Mouse (Mus musculus): ENCODE data around the gene Tmem104.

Gene Tmem104

GRCm38 (mm10) chr11:115264136-115264861, 77.0 kb downstream of the Tmem104 start:
- no peak for DNase-seq (ENCODE audit: low spot score in 2 of 2)

GRCm38 (mm10) chr11:115264862-115265668, 77.8 kb downstream of the Tmem104 start:
- DNase-seq (ENCODE audit: low spot score in 2 of 2) = no peak

GRCm38 (mm10) chr11:115265771-115266399, 78.6 kb downstream of the Tmem104 start:
- DNase-seq (ENCODE audit: low spot score in 2 of 2) = no peak

- no peak for DNase-seq (ENCODE audit: low spot score in 2 of 2)
Measured at GRCm38 (mm10) chr11:115266400-115266778, 79.1 kb downstream of the Tmem104 start.

- DNase-seq (ENCODE audit: low spot score in 2 of 2) = no peak
Measured at GRCm38 (mm10) chr11:115267061-115267883, 80.0 kb downstream of the Tmem104 start, which contains the start of gene Grin2c. TSS of gene Grin2c (minus strand) at chr11:115267243.

GRCm38 (mm10) chr11:115267958-115268357, 80.7 kb downstream of the Tmem104 start:
- no peak for DNase-seq (ENCODE audit: low spot score in 2 of 2)

- DNase-seq (ENCODE audit: low spot score in 2 of 2) = no peak
Measured at GRCm38 (mm10) chr11:115269330-115270066, 82.2 kb downstream of the Tmem104 start.

- DNase-seq (ENCODE audit: low spot score in 2 of 2) = peak; percentile 22 to 24
Measured at GRCm38 (mm10) chr11:115270148-115270861, 83.0 kb downstream of the Tmem104 start.

- no peak for DNase-seq (ENCODE audit: low spot score in 2 of 2)
Measured at GRCm38 (mm10) chr11:115271052-115271451, 83.8 kb downstream of the Tmem104 start.

- DNase-seq (ENCODE audit: low spot score in 2 of 2) = no peak
Measured at GRCm38 (mm10) chr11:115271481-115271880, 84.2 kb downstream of the Tmem104 start.

- DNase-seq (ENCODE audit: low spot score in 2 of 2) = no peak
Measured at GRCm38 (mm10) chr11:115272894-115273498, 85.7 kb downstream of the Tmem104 start.

GRCm38 (mm10) chr11:115273735-115274134, 86.4 kb downstream of the Tmem104 start:
- no peak for DNase-seq (ENCODE audit: low spot score in 2 of 2)

- no peak for DNase-seq (ENCODE audit: low spot score in 2 of 2)
Measured at GRCm38 (mm10) chr11:115274178-115274577, 86.9 kb downstream of the Tmem104 start.

GRCm38 (mm10) chr11:115274771-115275170, 87.5 kb downstream of the Tmem104 start:
- DNase-seq (ENCODE audit: low spot score in 2 of 2) = no peak

GRCm38 (mm10) chr11:115275509-115275908, 88.2 kb downstream of the Tmem104 start:
- no peak for DNase-seq (ENCODE audit: low spot score in 2 of 2)

GRCm38 (mm10) chr11:115275954-115276353, 88.7 kb downstream of the Tmem104 start:
- no peak for DNase-seq (ENCODE audit: low spot score in 2 of 2)

- peak; percentile 99 to 100 for DNase-seq (ENCODE audit: low spot score in 2 of 2)
Measured at GRCm38 (mm10) chr11:115276780-115277603, 89.7 kb downstream of the Tmem104 start, which contains the start of gene Fdxr. TSS of gene Fdxr (minus strand) at chr11:115277050.

- no peak for DNase-seq (ENCODE audit: low spot score in 2 of 2)
Measured at GRCm38 (mm10) chr11:115277604-115277975, 90.3 kb downstream of the Tmem104 start.

- DNase-seq (ENCODE audit: low spot score in 2 of 2) = no peak
Measured at GRCm38 (mm10) chr11:115278176-115278575, 90.9 kb downstream of the Tmem104 start.

All from spleen, postnatal 36 days (tissue).